ENCODE assay signal across 14 mouse cellular contexts in genomic region chr4:134929536-134929935, GRCm38 (mm10). TPM values are rescaled to one million over a fixed set of nuclear protein-coding genes. Genes with fewer than 3 reads are reported as not detected.
DNase-seq lines count a peak whose midpoint lies in the region; ATAC-seq lines count a peak whose summit lies in the region.
"Had no signal": no experiment of that assay in that cellular context is flagged by ENCODE, and none has a peak within 500 bp of the region (broad histone marks: within the 10 kb centered on the region; RNA-seq: fewer than 3 reads in every experiment).

No protein-coding gene starts in this region.

- ATAC-seq in forebrain, embryonic 15.5 days (replicated peaks), result no peak
- ATAC-seq in forebrain, embryonic 16.5 days, result no peak
- no peak for ATAC-seq in liver, embryonic 12.5 days

- no peak overlapping the region for H3K4me2 ChIP-seq in forebrain, embryonic 15.5 days (replicated peaks)
- no peak overlapping the region for H3K4me2 ChIP-seq in forebrain, embryonic 16.5 days (ENCODE audit: low read length)
- peak overlapping the region; percentile 72 for H3K4me2 ChIP-seq in liver, embryonic 12.5 days

- DNase-seq in thymus, postnatal 14 days, result peak; percentile 48
- no peak for DNase-seq in thymus, adult 18-20 months
- DNase-seq in thymus, postnatal 4 days, result peak; percentile 54
- DNase-seq in urinary bladder, adult 2 months (ENCODE audit: low spot score), result no peak
- no peak for DNase-seq in frontal cortex, postnatal 10 days (ENCODE audit: low spot score in 2 of 2)
- DNase-seq: cerebellum, postnatal 10 days; kidney, adult 2 months; left cerebral cortex, postnatal 4 days; lung, postnatal 10 days had no signal

- no peak overlapping the region; the same call in 1 of the 2 replicates for H3K4me3 ChIP-seq in forebrain, embryonic 15.5 days
- no peak overlapping the region for H3K4me3 ChIP-seq in forebrain, embryonic 16.5 days (replicated peaks; ENCODE audit: low read length)
- H3K4me3 ChIP-seq in liver, embryonic 12.5 days, result peak overlapping the region; percentile 99; the same call in 1 of the 2 replicates
- H3K4me3 ChIP-seq: embryonic facial prominence, embryonic 12.5 days had no signal

- 0 out of 2 replicates have a peak overlapping the region, but pooled peaks have one; percentile 7 for H3K27ac ChIP-seq in forebrain, embryonic 15.5 days (replicated peaks)
- H3K27ac ChIP-seq in forebrain, embryonic 16.5 days (ENCODE audit: low read length), result no peak overlapping the region
- H3K27ac ChIP-seq in liver, embryonic 12.5 days, result peak overlapping the region; percentile 98
- H3K27ac ChIP-seq: embryonic facial prominence, embryonic 12.5 days had no signal

- no peaks in the 10 kb centered on the region for H3K27me3 ChIP-seq in forebrain, embryonic 15.5 days
- no peaks in the 10 kb centered on the region for H3K27me3 ChIP-seq in forebrain, embryonic 16.5 days (replicated peaks; ENCODE audit: control insufficient read depth, insufficient read depth, low read length)
- H3K27me3 ChIP-seq in liver, embryonic 12.5 days (replicated peaks), result no peaks in the 10 kb centered on the region
- H3K27me3 ChIP-seq: embryonic facial prominence, embryonic 12.5 days; midbrain, embryonic 15.5 days had no signal

- WGBS in forebrain, embryonic 15.5 days, result 83% methylated on average over 4 of the region's 4 CpGs
- WGBS in forebrain, embryonic 16.5 days, result 82% methylated on average over 4 of the region's 4 CpGs
- 57% methylated on average over 4 of the region's 4 CpGs for WGBS in liver, embryonic 12.5 days (ENCODE audit: insufficient replicate concordance)

- no peaks in the 10 kb centered on the region for H3K9me3 ChIP-seq in forebrain, embryonic 15.5 days
- H3K9me3 ChIP-seq in forebrain, embryonic 16.5 days (ENCODE audit: control insufficient read depth, low read length), result no peaks in the 10 kb centered on the region
- H3K9me3 ChIP-seq in liver, embryonic 12.5 days (replicated peaks), result no peaks in the 10 kb centered on the region
- H3K9me3 ChIP-seq: embryonic facial prominence, embryonic 12.5 days; midbrain, embryonic 15.5 days had no signal

- H3K4me1 ChIP-seq in forebrain, embryonic 15.5 days, result peaks cover 40% of the 10 kb centered on the region
- H3K4me1 ChIP-seq in forebrain, embryonic 16.5 days (replicated peaks; ENCODE audit: control insufficient read depth, insufficient read depth, low read length), result peaks cover 35% of the 10 kb centered on the region
- peaks cover 62% of the 10 kb centered on the region for H3K4me1 ChIP-seq in liver, embryonic 12.5 days

- H3K36me3 ChIP-seq in forebrain, embryonic 15.5 days, result peaks cover 49% of the 10 kb centered on the region
- peaks cover 29% of the 10 kb centered on the region for H3K36me3 ChIP-seq in forebrain, embryonic 16.5 days (ENCODE audit: control insufficient read depth, insufficient read depth)
- peaks cover 78% of the 10 kb centered on the region for H3K36me3 ChIP-seq in liver, embryonic 12.5 days

- H3K9ac ChIP-seq in forebrain, embryonic 15.5 days (replicated peaks), result no peak overlapping the region
- H3K9ac ChIP-seq in forebrain, embryonic 16.5 days (replicated peaks; ENCODE audit: low read depth, low read length), result no peak overlapping the region
- H3K9ac ChIP-seq in liver, embryonic 12.5 days, result peak overlapping the region; percentile 91; the same call in 1 of the 2 replicates
- H3K9ac ChIP-seq: embryonic facial prominence, embryonic 12.5 days; midbrain, embryonic 15.5 days had no signal

RNA-seq across cellular contexts. Expression of gene Syf2, which starts 1.2 kb away (rescaled TPM):
- 75.1 and 77.3 TPM in 2 replicates for polyA plus RNA-seq in forebrain, embryonic 15.5 days (2015; fragmentation: Nextera tagmentation; extraction: Ambion mirVana)
- polyA plus RNA-seq in forebrain, embryonic 16.5 days (2015; fragmentation: Nextera tagmentation; extraction: Ambion mirVana), result 73.2 and 78.4 TPM in 2 replicates
- 70.8 and 72.8 TPM in 2 replicates for polyA plus RNA-seq in liver, embryonic 12.5 days (2016; fragmentation: Nextera tagmentation; extraction: Ambion mirVana)
- polyA plus RNA-seq in urinary bladder, adult 2 months (2012; rRNA removed), result 98.8 and 107 TPM in 2 replicates

RNA-seq across cellular contexts. Expression of gene Rsrp1, which starts 6.1 kb away (rescaled TPM):
- polyA plus RNA-seq in forebrain, embryonic 15.5 days (2015; fragmentation: Nextera tagmentation; extraction: Ambion mirVana), result 555 and 574 TPM in 2 replicates
- 644 and 645 TPM in 2 replicates for polyA plus RNA-seq in forebrain, embryonic 16.5 days (2015; fragmentation: Nextera tagmentation; extraction: Ambion mirVana)
- polyA plus RNA-seq in liver, embryonic 12.5 days (2016; fragmentation: Nextera tagmentation; extraction: Ambion mirVana), result 310 and 322 TPM in 2 replicates
- polyA plus RNA-seq in urinary bladder, adult 2 months (2012; rRNA removed), result 580 and 969 TPM in 2 replicates

RNA-seq across cellular contexts. Expression of gene Tmem50a, which starts 14.7 kb away (rescaled TPM):
- polyA plus RNA-seq in forebrain, embryonic 15.5 days (2015; fragmentation: Nextera tagmentation; extraction: Ambion mirVana), result 193 and 194 TPM in 2 replicates
- polyA plus RNA-seq in forebrain, embryonic 16.5 days (2015; fragmentation: Nextera tagmentation; extraction: Ambion mirVana), result 201 and 205 TPM in 2 replicates
- polyA plus RNA-seq in liver, embryonic 12.5 days (2016; fragmentation: Nextera tagmentation; extraction: Ambion mirVana), result 94.2 and 94.9 TPM in 2 replicates
- 167 and 192 TPM in 2 replicates for polyA plus RNA-seq in urinary bladder, adult 2 months (2012; rRNA removed)

Comparison
In these comparisons a context has a peak if more than half of its experiments do, and no peak if none do; other contexts are left out.
1. DNase-seq: peak in thymus, postnatal 14 days (single experiment) and thymus, postnatal 4 days (single experiment); none in thymus, adult 18-20 months (0 of 2), urinary bladder, adult 2 months (single experiment) and frontal cortex, postnatal 10 days (0 of 2).